Mouse (Mus musculus): Measurements from ENCODE around the gene Myod1.

DNA sequence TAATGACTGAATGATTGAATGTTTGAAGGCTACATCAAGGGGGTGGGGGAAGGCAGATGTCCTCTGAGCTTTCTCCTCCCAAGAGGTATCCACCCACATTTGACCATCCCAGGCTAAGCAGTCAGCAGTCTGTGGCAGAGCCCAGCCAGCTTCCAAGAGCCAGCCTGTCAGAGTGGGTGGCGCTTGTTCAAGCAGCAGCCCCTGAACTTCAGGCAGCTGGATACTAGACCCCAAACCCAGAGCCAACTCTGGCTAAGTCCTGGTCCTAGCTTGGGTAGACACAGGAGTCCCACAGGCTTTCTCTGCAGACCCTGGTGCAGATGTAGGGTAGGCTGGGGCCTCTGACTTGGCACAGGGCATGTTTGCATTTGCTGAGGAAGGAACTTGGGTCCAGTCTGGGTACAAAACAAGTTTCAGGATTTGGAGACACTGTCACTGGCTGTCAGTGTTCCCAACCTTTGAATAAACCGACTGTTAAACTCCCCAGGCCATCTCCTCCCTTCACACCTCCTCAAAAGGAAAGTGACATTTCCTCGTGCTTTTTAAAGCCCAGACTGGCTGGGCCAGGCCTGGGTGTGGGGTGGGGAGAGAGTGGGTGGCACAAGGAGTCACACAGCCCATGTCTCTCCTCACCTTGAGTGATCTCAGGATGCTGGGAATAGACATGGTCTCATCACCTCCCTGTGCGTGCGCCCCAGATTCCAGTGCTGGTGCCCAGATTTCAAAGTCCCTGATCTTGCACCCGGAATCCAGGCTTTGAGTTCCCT, 37.9 kb downstream of the Myod1 start:
- TF ChIP-seq POLR2A (IDR thresholded peaks at IDR 0.05; ENCODE audit: insufficient read depth, low read depth, low read length) (no peak), EP300 (IDR thresholded peaks at IDR 0.05; ENCODE audit: insufficient read depth, low read depth, low read length) (no peak)
